Mouse (Mus musculus): ENCODE data around the gene Gosr2.
A peak's percentile ranks its signal among the peaks of the same experiment; 100 is the strongest.

The Gosr2 gene

DNA sequence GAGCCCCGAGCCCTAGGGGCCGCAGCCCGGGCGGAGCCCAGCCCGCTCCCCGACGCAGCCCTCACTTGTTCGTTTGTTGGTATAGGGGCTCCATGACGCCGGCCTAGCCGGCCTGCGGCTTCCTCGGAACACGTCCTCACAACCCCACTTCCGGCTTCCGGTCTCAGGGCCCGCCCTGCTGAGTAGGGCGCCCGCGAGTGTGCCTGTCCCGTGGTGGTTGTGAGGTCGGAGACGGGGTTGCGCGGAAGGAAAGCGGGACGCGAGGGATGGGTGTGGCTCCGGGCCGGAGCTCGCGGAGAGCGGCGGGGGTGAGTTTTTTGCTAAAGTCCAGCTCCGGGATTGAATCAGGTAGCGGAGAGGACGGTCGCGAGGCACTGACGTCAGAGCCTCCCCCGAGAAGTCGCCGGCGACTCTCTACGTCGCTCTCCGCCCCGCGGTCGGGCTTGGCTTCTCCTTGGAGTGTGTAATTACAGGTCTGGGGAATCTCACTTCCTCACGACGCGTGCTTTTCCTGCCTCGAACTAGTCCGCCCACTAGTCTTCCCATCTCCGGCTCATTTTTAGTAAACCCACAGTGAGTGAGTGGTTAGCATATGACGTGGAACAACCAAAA, at the start of gene Gosr2:
Gosr2 (minus strand) TSS at position 334 of the 612 bp plus-strand sequence.
- no peak for DNase-seq (ENCODE audit: extremely low read depth, low read depth, low spot score)

GRCm38 (mm10) chr11:103735046-103735781, 37.5 kb upstream of the Gosr2 start:
- no peak for DNase-seq (ENCODE audit: extremely low read depth, low read depth, low spot score)

GRCm38 (mm10) chr11:103734411-103735045, 36.8 kb upstream of the Gosr2 start:
- no peak for DNase-seq (ENCODE audit: extremely low read depth, low read depth, low spot score)

- no peak for DNase-seq (ENCODE audit: extremely low read depth, low read depth, low spot score)
These were observed 36.3 kb upstream of the Gosr2 start for GRCm38 (mm10) chr11:103733961-103734360.

DNA sequence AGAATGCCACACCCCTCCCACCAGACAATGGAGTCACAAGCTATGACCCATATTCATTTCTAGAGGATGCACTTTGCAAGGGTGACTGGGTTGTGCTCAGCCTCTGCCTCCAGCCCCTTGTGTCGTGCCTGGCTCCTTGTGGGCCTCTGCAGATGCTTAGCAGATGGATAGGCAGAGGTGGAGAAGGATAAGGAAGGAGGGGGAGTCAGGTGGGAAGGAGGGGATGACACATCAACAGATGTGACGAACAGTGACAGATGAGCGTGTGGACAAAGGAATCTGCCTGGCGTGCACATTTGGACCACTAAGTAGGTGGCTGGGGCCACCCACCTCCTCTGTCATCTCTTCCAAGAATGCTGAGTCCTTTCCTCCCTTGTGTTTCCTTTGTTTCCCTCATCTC, 35.4 kb upstream of the Gosr2 start:
- no peak for DNase-seq (ENCODE audit: extremely low read depth, low read depth, low spot score)

DNA sequence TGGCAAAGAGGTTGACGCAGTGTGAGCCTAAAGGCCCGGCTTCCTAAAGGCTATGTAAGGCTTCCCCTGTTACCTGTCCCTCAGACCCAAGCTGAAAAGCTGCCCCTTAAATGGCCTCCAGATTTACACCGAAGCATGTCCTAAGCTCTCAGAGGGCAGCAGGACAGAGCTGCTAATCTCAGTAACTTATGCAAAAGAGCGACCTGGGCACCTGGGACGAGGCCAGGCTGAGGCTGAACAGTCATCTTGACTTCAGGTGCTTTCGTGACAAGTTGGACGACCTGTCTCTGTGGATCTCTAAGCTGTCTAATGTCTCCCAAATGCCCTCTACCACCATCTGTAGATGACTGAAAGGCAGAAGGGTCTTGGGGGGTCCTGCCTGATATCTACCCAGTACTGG, 34.6 kb upstream of the Gosr2 start:
- no peak for DNase-seq (ENCODE audit: extremely low read depth, low read depth, low spot score)

- DNase-seq (ENCODE audit: extremely low read depth, low read depth, low spot score) = no peak
These were observed 33.9 kb upstream of the Gosr2 start for GRCm38 (mm10) chr11:103731594-103731993.

- DNase-seq (ENCODE audit: extremely low read depth, low read depth, low spot score) = no peak
These were observed 31.7 kb upstream of the Gosr2 start for GRCm38 (mm10) chr11:103729282-103729985.

- DNase-seq (ENCODE audit: extremely low read depth, low read depth, low spot score) = no peak
These were observed 26.7 kb upstream of the Gosr2 start for GRCm38 (mm10) chr11:103724331-103724771.

DNA sequence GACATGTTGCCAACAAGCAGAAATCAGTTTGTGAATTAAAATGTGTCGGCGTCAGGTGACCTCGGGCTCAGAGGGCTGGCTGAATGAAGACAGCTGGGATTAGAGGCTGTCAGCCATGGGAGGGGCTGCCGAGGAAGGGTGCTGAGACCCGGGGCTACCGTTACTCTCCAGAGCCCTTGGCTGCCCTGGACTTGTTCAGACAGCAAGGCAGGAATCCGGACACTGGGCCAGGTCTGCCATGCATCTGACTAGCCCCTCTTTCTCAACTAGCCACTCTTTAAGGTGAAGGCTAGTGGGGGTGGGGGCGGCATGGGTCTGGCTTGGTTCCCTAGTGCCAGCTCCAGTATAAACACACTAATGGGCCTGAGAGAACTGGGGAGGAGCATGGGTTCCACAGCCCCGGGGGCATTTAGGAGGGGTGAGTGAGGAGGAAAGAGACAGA, 24.4 kb upstream of the Gosr2 start:
- DNase-seq (ENCODE audit: extremely low read depth, low read depth, low spot score) = peak; percentile 47

DNA sequence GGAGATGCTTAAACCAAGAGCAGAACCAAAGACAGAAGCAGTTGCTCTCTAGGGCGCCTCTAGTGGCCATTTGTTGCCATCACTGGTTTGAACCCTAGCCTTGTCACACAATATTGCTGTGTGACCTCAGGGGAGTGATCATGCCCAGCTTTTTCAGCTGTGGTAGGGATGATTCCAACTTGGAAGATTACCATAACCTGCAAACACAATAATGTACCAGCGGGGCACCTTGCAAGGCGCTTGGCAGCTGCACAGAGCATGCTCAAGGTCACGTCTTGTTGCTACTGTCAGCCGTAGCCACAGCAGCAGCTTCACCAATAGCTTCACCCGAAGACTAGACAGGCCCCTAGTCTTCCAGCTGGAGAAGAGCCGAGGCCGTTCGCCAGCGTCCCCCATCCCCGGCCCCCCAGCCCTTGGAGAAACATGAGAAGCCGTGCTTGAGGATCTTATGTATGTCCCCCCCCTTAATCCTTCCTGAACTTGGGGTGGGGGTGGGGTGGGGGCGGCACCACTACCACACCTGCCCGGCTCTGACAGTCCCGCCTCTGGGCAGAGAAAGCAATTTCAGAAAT, 23.9 kb upstream of the Gosr2 start:
- DNase-seq (ENCODE audit: extremely low read depth, low read depth, low spot score) = no peak

- no peak for DNase-seq (ENCODE audit: extremely low read depth, low read depth, low spot score)
These were observed 21.7 kb upstream of the Gosr2 start for GRCm38 (mm10) chr11:103719436-103719835.

DNA sequence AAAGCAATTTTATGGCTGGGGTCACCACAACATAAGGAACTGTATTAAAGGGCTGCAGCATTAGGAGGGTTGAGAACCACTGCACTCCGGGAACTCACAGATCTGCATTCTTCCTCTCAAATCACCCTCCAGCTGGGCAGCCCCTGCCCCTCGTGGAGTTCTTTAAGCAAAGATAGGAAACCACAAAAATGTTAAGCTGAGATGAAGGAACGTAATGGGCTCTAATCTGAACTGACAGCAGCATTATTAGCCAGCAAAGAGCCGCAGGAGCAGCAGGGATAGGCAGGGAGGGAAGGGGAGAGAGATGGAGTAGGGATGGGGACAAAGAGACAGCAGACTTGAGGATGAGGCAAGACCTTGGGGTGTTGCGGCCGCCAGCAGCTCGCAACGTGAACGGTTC, 19.3 kb upstream of the Gosr2 start:
- DNase-seq (ENCODE audit: extremely low read depth, low read depth, low spot score) = no peak

DNA sequence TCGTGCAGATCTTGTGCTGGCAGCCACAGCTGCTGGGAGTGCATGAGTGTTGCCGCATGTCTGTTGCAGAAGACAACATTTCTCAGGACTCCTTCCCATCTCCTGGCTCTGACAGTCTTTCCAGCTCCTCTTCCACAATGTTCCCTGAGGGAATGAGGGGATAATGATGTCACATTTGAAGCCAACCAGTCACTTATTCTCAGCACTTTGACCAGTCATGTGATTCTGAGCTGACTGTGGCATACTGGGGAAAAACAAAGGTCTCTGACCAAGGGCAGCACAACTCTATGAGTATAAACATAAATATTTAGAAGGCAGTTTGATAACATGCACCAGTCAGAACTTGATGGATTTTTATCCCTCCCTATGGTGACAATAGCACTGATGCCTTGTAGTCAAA, 16.4 kb upstream of the Gosr2 start:
- DNase-seq (ENCODE audit: extremely low read depth, low read depth, low spot score) = no peak

DNA sequence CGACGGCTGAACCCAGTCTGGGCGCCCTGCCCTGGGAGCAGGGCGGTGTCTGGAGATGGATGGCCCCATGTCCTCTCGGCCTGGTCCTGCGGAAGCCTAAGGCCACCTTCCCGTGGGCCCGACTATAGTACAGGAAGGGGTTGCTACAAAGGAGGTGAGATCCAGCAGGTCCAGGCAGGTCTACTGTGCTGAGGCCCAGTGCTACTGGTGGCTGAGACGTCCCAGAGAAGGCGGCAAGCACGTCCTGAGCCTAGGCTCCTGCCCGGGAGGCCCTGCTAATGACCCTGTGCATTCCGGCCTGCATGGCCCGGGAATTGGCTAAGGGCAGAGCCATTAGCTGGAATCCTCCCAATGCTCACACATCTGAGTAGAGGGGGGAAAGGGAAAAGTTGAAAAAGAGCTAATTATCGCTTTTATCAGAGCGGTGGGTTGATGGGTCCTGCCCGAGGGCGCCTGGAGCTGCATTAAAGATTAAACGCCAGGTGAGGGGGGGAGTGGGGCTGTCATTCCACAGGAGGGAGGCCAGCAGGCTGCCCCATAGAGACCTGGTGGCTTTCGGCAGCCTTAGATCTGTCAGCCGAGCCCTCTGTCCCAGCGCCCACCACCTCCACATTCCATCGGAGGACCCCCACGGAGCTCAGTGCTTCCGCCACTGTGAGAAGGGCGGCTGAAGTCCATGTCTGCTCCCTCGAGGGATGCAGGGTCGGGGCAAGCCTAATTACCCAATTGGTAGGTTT, 14.3 kb upstream of the Gosr2 start:
- no peak for DNase-seq (ENCODE audit: extremely low read depth, low read depth, low spot score)

- DNase-seq (ENCODE audit: extremely low read depth, low read depth, low spot score) = no peak
These were observed 12.3 kb upstream of the Gosr2 start for GRCm38 (mm10) chr11:103709982-103710381.

DNA sequence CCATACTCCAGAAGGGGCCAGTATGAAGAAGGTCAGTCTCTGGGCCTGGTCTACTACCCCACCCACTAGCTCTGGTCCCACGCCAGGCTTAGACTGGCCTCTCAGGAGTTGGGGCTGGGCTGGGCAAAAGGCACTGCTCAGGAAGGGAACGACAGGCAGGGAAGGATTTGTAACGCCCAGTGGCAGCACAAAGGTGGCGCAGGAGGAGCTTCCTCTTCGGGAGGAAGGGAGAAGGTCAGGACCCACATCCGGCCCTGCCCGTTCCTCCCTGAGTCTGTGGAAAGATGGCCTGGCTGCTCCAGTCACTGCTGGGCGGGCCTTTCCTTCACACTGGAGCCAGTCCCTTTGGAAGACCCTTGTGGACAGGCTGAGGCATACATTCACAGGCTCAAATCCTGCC, 9.3 kb upstream of the Gosr2 start:
- DNase-seq (ENCODE audit: extremely low read depth, low read depth, low spot score) = no peak

DNA sequence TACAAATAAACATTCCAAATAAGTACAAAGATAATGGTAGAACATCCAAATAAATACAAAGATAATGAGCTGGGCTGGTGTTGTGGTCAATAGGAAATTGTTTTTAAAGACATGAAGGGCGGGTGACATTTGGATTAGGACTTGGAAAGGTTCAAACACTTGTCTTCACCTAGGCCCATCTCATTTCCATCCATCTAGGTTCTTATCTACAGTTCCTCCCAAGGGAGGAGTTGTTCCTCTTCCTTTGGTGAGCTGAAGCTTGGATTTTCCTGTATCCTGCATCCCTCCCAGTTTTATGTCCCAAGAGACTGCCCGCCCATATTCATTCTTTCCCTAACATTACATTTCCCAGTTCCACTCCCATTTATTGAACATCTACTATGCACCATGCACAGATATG, 528 bp upstream of the Gosr2 start:
- DNase-seq (ENCODE audit: extremely low read depth, low read depth, low spot score) = no peak

- DNase-seq (ENCODE audit: extremely low read depth, low read depth, low spot score) = no peak
These were observed 690 bp downstream of the Gosr2 start for GRCm38 (mm10) chr11:103696851-103697564.

DNA sequence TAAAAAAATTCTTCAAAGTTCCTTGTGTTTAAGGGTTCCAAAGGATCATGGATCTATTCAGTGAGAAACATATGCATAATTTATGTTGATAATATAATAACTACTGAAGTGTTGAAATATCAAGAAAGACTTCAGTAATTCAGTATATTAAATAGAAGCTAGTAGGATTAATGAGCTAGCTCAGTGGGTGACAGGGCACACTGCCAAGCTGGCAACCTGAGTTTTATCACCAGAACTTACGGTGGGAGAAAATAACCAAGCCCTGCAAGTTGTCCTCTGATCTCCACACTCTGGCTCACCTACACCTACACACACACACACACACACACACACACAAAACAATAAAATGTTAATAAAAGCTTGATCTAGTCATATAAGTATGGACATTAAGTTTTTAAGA, 4.5 kb downstream of the Gosr2 start:
- no peak for DNase-seq (ENCODE audit: extremely low read depth, low read depth, low spot score)

Data from fat pad, adult 2 months (tissue).